Mouse (Mus musculus): ENCODE results near the gene Ntan1. TPM values are rescaled to one million over a fixed set of nuclear protein-coding genes. Genes with fewer than 3 reads are reported as not detected.

Gene Ntan1
- polyA plus RNA-seq, 1 experiment from 2014 or later: 225 TPM

GRCm38 (mm10) chr16:13883094-13883774, 64.6 kb downstream of the Ntan1 start:
- H3K4me1 ChIP-seq (replicated peaks): no peaks in the 10 kb centered on the region
- H3K27ac ChIP-seq (replicated peaks): no peak overlapping the region
- WGBS: 72% methylated on average over 3 of the region's 3 CpGs
- ATAC-seq (ENCODE audit: low read depth): no peak
- H3K9ac ChIP-seq: no peak overlapping the region
- no peaks in the 10 kb centered on the region for H3K9me3 ChIP-seq
- H3K27me3 ChIP-seq: no peaks in the 10 kb centered on the region
- no peak overlapping the region for H3K4me3 ChIP-seq
- H3K36me3 ChIP-seq: peaks cover 20% of the 10 kb centered on the region
- H3K4me2 ChIP-seq: no peak overlapping the region

Small RNAs within 50 kb of the gene (microRNA-seq; reads per million reads assigned to microRNA genes)
- gene Gm27734: not detected

Other genes with a start within 250 kb of the Ntan1 start
- gene Parn, start 150.7 kb upstream of the Ntan1 start, polyA plus RNA-seq (2015; fragmentation: Nextera tagmentation; extraction: Ambion mirVana): 34.0 and 34.4 TPM in 2 replicates
- 49.4 and 54.3 TPM in 2 replicates for gene Bfar, start 147.0 kb upstream of the Ntan1 start, polyA plus RNA-seq (2015; fragmentation: Nextera tagmentation; extraction: Ambion mirVana)
- 9.1 and 10.0 TPM in 2 replicates for gene 3110001I22Rik, start 146.9 kb upstream of the Ntan1 start, polyA plus RNA-seq (2015; fragmentation: Nextera tagmentation; extraction: Ambion mirVana)
- 1.6 and 2.1 TPM in 2 replicates for gene Pla2g10, start 87.9 kb upstream of the Ntan1 start, polyA plus RNA-seq (2015; fragmentation: Nextera tagmentation; extraction: Ambion mirVana)
- 127 TPM in 2 replicates for gene Rrn3, start 38.1 kb upstream of the Ntan1 start, polyA plus RNA-seq (2015; fragmentation: Nextera tagmentation; extraction: Ambion mirVana)
- 66.0 and 78.6 TPM in 2 replicates for gene Pdxdc1, start 84.3 kb downstream of the Ntan1 start, polyA plus RNA-seq (2015; fragmentation: Nextera tagmentation; extraction: Ambion mirVana)
- gene Mpv17l, start 84.3 kb downstream of the Ntan1 start, polyA plus RNA-seq (2015; fragmentation: Nextera tagmentation; extraction: Ambion mirVana): 17.2 and 17.7 TPM in 2 replicates
- gene 2900011O08Rik, start 167.8 kb downstream of the Ntan1 start, polyA plus RNA-seq (2015; fragmentation: Nextera tagmentation; extraction: Ambion mirVana): 119 and 121 TPM in 2 replicates
- 0.81 and 0.98 TPM in 2 replicates for gene Ifitm7, start 168.0 kb downstream of the Ntan1 start, polyA plus RNA-seq (2015; fragmentation: Nextera tagmentation; extraction: Ambion mirVana)